Mouse (Mus musculus) MEL (cell line): ENCODE measurements at regions not wholly inside any gene's neighbourhood (a gene's known extent, or its start where the extent isn't known, plus 50 kb on each side); places are given as distances from the start of the nearest gene placed in this dataset.

Source experiments
- BHLHE40 ChIP-seq: IDR thresholded peaks from 2 replicates; pipeline ENCODE4 v1.6.1; 2012; ENCODE audit warnings: low read depth, mild to moderate bottlenecking, inconsistent platforms, low read length, improper control_type of control experiment, borderline replicate concordance
- CTCF ChIP-seq, 3 experiments: IDR thresholded peaks in 2 of 3; conservative IDR thresholded peaks in 1 of 3; 2 replicates each; pipeline ENCODE4 v1.5.1; 2011 to 2012; ENCODE audit warnings: low read length in 3 of 3, low read depth in 2 of 3, mild to moderate bottlenecking in 2 of 3, improper control_type of control experiment in 1 of 3, inconsistent platforms in 1 of 3, mixed read lengths in 1 of 3, moderate library complexity in 1 of 3; ENCODE audit not compliant: control insufficient read depth in 1 of 3, insufficient read depth in 1 of 3, poor library complexity in 1 of 3, severe bottlenecking in 1 of 3
- EP300 ChIP-seq, 2 experiments: IDR thresholded peaks; 2 replicates each; pipeline ENCODE4 v1.6.1; 2011; ENCODE audit warnings: improper control_type of control experiment in 2 of 2, low read length in 2 of 2, low read depth in 1 of 2, mild to moderate bottlenecking in 1 of 2
- GABPA ChIP-seq: IDR thresholded peaks from 2 replicates; pipeline ENCODE4 v1.6.1; 2012; ENCODE audit warnings: low read depth, mild to moderate bottlenecking, inconsistent platforms, low read length, improper control_type of control experiment, moderate library complexity
- MXI1 ChIP-seq: IDR thresholded peaks from 2 replicates; pipeline ENCODE4 v1.6.1; 2011; ENCODE audit warnings: mild to moderate bottlenecking, low read depth, low read length, improper control_type of control experiment
- MYB ChIP-seq: IDR thresholded peaks from 2 replicates; pipeline ENCODE4 v1.6.1; 2011; ENCODE audit warnings: mild to moderate bottlenecking, low read depth, low read length, improper control_type of control experiment
- NELFE ChIP-seq: IDR thresholded peaks from 2 replicates; pipeline ENCODE4 v1.6.1; 2011; ENCODE audit warnings: low read depth, low read length, improper control_type of control experiment
- POLR2A ChIP-seq, 2 experiments: IDR thresholded peaks; 2 replicates each; pipeline ENCODE4 v1.6.1; 2011 to 2012; ENCODE audit warnings: low read length in 2 of 2, mild to moderate bottlenecking in 2 of 2, control low read depth in 1 of 2, improper control_type of control experiment in 1 of 2, low read depth in 1 of 2, moderate library complexity in 1 of 2; ENCODE audit not compliant: control insufficient read depth in 1 of 2, insufficient read depth in 1 of 2, poor library complexity in 1 of 2
- POLR2AphosphoS2 ChIP-seq: IDR thresholded peaks from 2 replicates; pipeline ENCODE4 v1.6.1; 2011; ENCODE audit warnings: low read length, improper control_type of control experiment
- ZC3H11A ChIP-seq: IDR thresholded peaks from 2 replicates; pipeline ENCODE4 v1.6.1; 2012; ENCODE audit warnings: low read depth, mild to moderate bottlenecking, inconsistent platforms, low read length, improper control_type of control experiment

GRCm38 (mm10) chr9:51418923-51419482 lies 90.3 kb upstream of the 1810046K07Rik start:
- TF ChIP-seq CTCF (IDR thresholded peaks at IDR 0.05 in 2 of 3, conservative IDR thresholded peaks at IDR 0.05 in 1 of 3; ENCODE audit: control insufficient read depth in 1 of 3, insufficient read depth in 1 of 3, low read depth in 2 of 3, low read length in 3 of 3, poor library complexity in 1 of 3, severe bottlenecking in 1 of 3) (no peak), ZC3H11A (no peak), EP300 (IDR thresholded peaks at IDR 0.05; ENCODE audit: low read depth in 1 of 2, low read length in 2 of 2) (no peak), POLR2AphosphoS2 (no peak), GABPA (no peak), POLR2A (IDR thresholded peaks at IDR 0.05; ENCODE audit: control insufficient read depth in 1 of 2, insufficient read depth in 1 of 2, low read depth in 1 of 2, low read length in 2 of 2, poor library complexity in 1 of 2) (no peak), MXI1 (no peak), MYB (no peak), BHLHE40 (no peak), NELFE (no peak)
